Mouse (Mus musculus) myocyte (in vitro differentiated cells): ENCODE results near the gene Pom121l2. TPM values are rescaled to one million over a fixed set of nuclear protein-coding genes. Genes with fewer than 3 reads are reported as not detected.

Source experiments
- H3K27me3 ChIP-seq: one replicate; pipeline ENCODE4 v1.6.1; 2011; ENCODE audit not compliant: control insufficient read depth, insufficient read depth, insufficient read length
- H3K36me3 ChIP-seq: one replicate; pipeline ENCODE4 v1.6.1; 2011; ENCODE audit not compliant: control insufficient read depth, insufficient read depth
- H3K4me2 ChIP-seq: one replicate; pipeline ENCODE4 v1.6.1; 2011; ENCODE audit warnings: low read depth, control low read depth
- H3K4me3 ChIP-seq: one replicate; pipeline ENCODE4 v1.5.1; 2011; ENCODE audit warnings: mild to moderate bottlenecking, control low read depth, moderate library complexity
- H3K79me2 ChIP-seq: one replicate; pipeline ENCODE4 v1.6.1; 2011; ENCODE audit not compliant: control insufficient read depth, insufficient read depth
- H3ac ChIP-seq: one replicate; pipeline ENCODE4 v1.6.1; 2011; ENCODE audit not compliant: control insufficient read depth, insufficient read length
- CEBPB ChIP-seq: IDR thresholded peaks from 2 replicates; pipeline ENCODE4 v1.6.1; 2011; ENCODE audit warnings: mild to moderate bottlenecking, moderate library complexity; ENCODE audit not compliant: poor library complexity, insufficient read depth, severe bottlenecking
- E2F4 ChIP-seq: IDR thresholded peaks from one replicate; pipeline ENCODE4 v1.6.1; 2011; ENCODE audit warnings: mild to moderate bottlenecking, control low read depth, moderate library complexity; ENCODE audit not compliant: insufficient read depth
- MAX ChIP-seq: IDR thresholded peaks from one replicate; pipeline ENCODE4 v1.6.1; 2011; ENCODE audit warnings: low read depth, mild to moderate bottlenecking, control low read depth
- MYOD1 ChIP-seq, 3 experiments: IDR thresholded peaks; one replicate each; pipeline ENCODE4 v1.6.1; 2011; ENCODE audit warnings: control low read depth in 2 of 3, low read depth in 2 of 3, mild to moderate bottlenecking in 2 of 3, moderate library complexity in 1 of 3; ENCODE audit not compliant: insufficient read length in 2 of 3, control insufficient read depth in 1 of 3
- MYOG ChIP-seq, 3 experiments: IDR thresholded peaks; one replicate each; pipeline ENCODE4 v1.6.1; 2011; ENCODE audit warnings: control low read depth in 2 of 3, low read depth in 2 of 3, mild to moderate bottlenecking in 2 of 3; ENCODE audit not compliant: insufficient read length in 2 of 3, control insufficient read depth in 1 of 3, insufficient read depth in 1 of 3
- POLR2A ChIP-seq: IDR thresholded peaks from one replicate; pipeline ENCODE4 v1.6.1; 2011; ENCODE audit warnings: low read depth, mild to moderate bottlenecking, control low read depth, moderate library complexity; ENCODE audit not compliant: insufficient read length
- POLR2AphosphoS2 ChIP-seq: IDR thresholded peaks from one replicate; pipeline ENCODE4 v1.6.1; 2011; ENCODE audit warnings: low read depth, control low read depth; ENCODE audit not compliant: insufficient read length
- REST ChIP-seq: IDR thresholded peaks from one replicate; pipeline ENCODE4 v1.6.1; 2011; ENCODE audit warnings: mild to moderate bottlenecking, control low read depth, moderate library complexity; ENCODE audit not compliant: insufficient read depth, insufficient read length
- SRF ChIP-seq: IDR thresholded peaks from one replicate; pipeline ENCODE4 v1.6.1; 2011; ENCODE audit warnings: low read depth; ENCODE audit not compliant: control insufficient read depth, insufficient read length
- TCF12 ChIP-seq: IDR thresholded peaks from one replicate; pipeline ENCODE4 v1.6.1; 2011; ENCODE audit warnings: mild to moderate bottlenecking, control low read depth; ENCODE audit not compliant: poor library complexity, insufficient read depth, severe bottlenecking
- TCF3 ChIP-seq: IDR thresholded peaks from one replicate; pipeline ENCODE4 v1.6.1; 2011; ENCODE audit warnings: low read depth, control low read depth; ENCODE audit not compliant: insufficient read length
- USF1 ChIP-seq: IDR thresholded peaks from one replicate; pipeline ENCODE4 v1.6.1; 2011; ENCODE audit warnings: low read depth, mild to moderate bottlenecking, control low read depth, moderate library complexity
- polyA plus RNA-seq: library from polyadenylated mRNA; unstranded; fragments of >200 nt; fragmentation: generic; extraction: Trizol; gene quantifications from one replicate; pipeline ENCODE4 v1.2.1, GENCODE M21; 2012; ENCODE audit warnings: missing spikeins

Gene Pom121l2
- polyA plus RNA-seq, 1 experiment, result not detected

- H3ac ChIP-seq, result no peak overlapping the region
- H3K36me3 ChIP-seq, result no peaks in the 10 kb centered on the region
- no peak overlapping the region for H3K4me3 ChIP-seq
- no peaks in the 10 kb centered on the region for H3K27me3 ChIP-seq
- H3K79me2 ChIP-seq, result no peaks in the 10 kb centered on the region
- peak overlapping the region; percentile 37 for H3K4me2 ChIP-seq
- TF ChIP-seq POLR2A (no peak), SRF (no peak), CEBPB (0 out of 2 replicates have a peak, but pooled peaks have one; percentile 12), USF1 (no peak), MYOD1 (IDR thresholded peaks at IDR 0.05; ENCODE audit: control insufficient read depth in 1 of 3, insufficient read length in 2 of 3, low read depth in 2 of 3) (no peak), MAX (no peak)
These were observed 34.8 kb downstream of the Pom121l2 start for GRCm38 (mm10) chr13:22015479-22016450.

GRCm38 (mm10) chr13:22019934-22020835 is 39.2 kb downstream of the Pom121l2 start:
- H3K4me2 ChIP-seq, result peak overlapping the region; percentile 79
- H3K79me2 ChIP-seq, result no peaks in the 10 kb centered on the region
- TF ChIP-seq MYOD1 (IDR thresholded peaks at IDR 0.05; ENCODE audit: control insufficient read depth in 1 of 3, insufficient read length in 2 of 3, low read depth in 2 of 3) (no peak), TCF12 (no peak), REST (no peak), MYOG (IDR thresholded peaks at IDR 0.05; ENCODE audit: control insufficient read depth in 1 of 3, insufficient read depth in 1 of 3, insufficient read length in 2 of 3, low read depth in 2 of 3) (no peak), SRF (no peak), E2F4 (no peak), USF1 (no peak), POLR2A (no peak), POLR2AphosphoS2 (no peak), TCF3 (no peak), CEBPB (no peak), MAX (no peak)
- H3ac ChIP-seq, result no peak overlapping the region
- no peaks in the 10 kb centered on the region for H3K36me3 ChIP-seq
- H3K27me3 ChIP-seq, result no peaks in the 10 kb centered on the region
- H3K4me3 ChIP-seq, result peak overlapping the region; percentile 52

GRCm38 (mm10) chr13:22020901-22021339 is 39.9 kb downstream of the Pom121l2 start:
- Histone ChIP-seq H3K36me3 (no peaks in the 10 kb centered on the region), H3K4me2 (peak overlapping the region; percentile 79), H3K27me3 (no peaks in the 10 kb centered on the region), H3K79me2 (no peaks in the 10 kb centered on the region), H3ac (no peak overlapping the region), H3K4me3 (peak overlapping the region; percentile 52)
- no peak for TF ChIP-seq USF1
- TF ChIP-seq MAX, result no peak
- TF ChIP-seq E2F4, result peak; percentile 14
- no peak for TF ChIP-seq REST

- Histone ChIP-seq H3K4me2 (peak overlapping the region; percentile 79), H3K4me3 (peak overlapping the region; percentile 52)
These were observed 40.6 kb downstream of the Pom121l2 start for GRCm38 (mm10) chr13:22021581-22021980.

More at GRCm38 (mm10) chr13:22021581-22021980, 40.6 kb downstream of the Pom121l2 start:
- H3K79me2 ChIP-seq, result no peaks in the 10 kb centered on the region
- no peaks in the 10 kb centered on the region for H3K27me3 ChIP-seq
- TF ChIP-seq CEBPB, result no peak
- TF ChIP-seq MYOG (IDR thresholded peaks at IDR 0.05; ENCODE audit: control insufficient read depth in 1 of 3, insufficient read depth in 1 of 3, insufficient read length in 2 of 3, low read depth in 2 of 3), result no peak
- no peak for TF ChIP-seq USF1
- no peak for TF ChIP-seq POLR2AphosphoS2
- TF ChIP-seq POLR2A, result no peak
- no peak for TF ChIP-seq REST
- TF ChIP-seq TCF12, result no peak
- TF ChIP-seq TCF3, result no peak
- no peak for TF ChIP-seq SRF
- no peak for TF ChIP-seq E2F4
- TF ChIP-seq MAX, result no peak
- TF ChIP-seq MYOD1 (IDR thresholded peaks at IDR 0.05; ENCODE audit: control insufficient read depth in 1 of 3, insufficient read length in 2 of 3, low read depth in 2 of 3), result no peak
- no peak overlapping the region for H3ac ChIP-seq
- H3K36me3 ChIP-seq, result no peaks in the 10 kb centered on the region
